Mouse (Mus musculus) hindbrain, embryonic 10.5 days (tissue): ENCODE measurements around the gene Gm16429. TPM values are rescaled to one million over a fixed set of nuclear protein-coding genes. Genes with fewer than 3 reads are reported as not detected.
"Not testable (repeated sequence)": the region's sequence is repeated elsewhere in the genome, so short reads cannot be mapped to it uniquely, and the experiment has no call there.

Experiments
- DNase-seq: peaks from one replicate; pipeline ENCODE4 v3.0.0-alpha.2; 2017; ENCODE audit warnings: low spot score
- H3K27ac ChIP-seq: fragments of 300-500 bp; sonication (generic); 2 replicates; pipeline ENCODE4 v1.5.1; 2016; ENCODE audit warnings: mild to moderate bottlenecking, moderate library complexity
- H3K27me3 ChIP-seq: fragments of 300-500 bp; sonication (generic); 2 replicates; pipeline ENCODE4 v1.6.1; 2016; ENCODE audit warnings: mild to moderate bottlenecking; ENCODE audit not compliant: poor library complexity, insufficient read depth, severe bottlenecking
- H3K36me3 ChIP-seq: fragments of 300-500 bp; sonication (generic); 2 replicates; pipeline ENCODE4 v1.6.1; 2016; ENCODE audit warnings: mild to moderate bottlenecking, moderate library complexity
- H3K4me1 ChIP-seq: fragments of 300-500 bp; sonication (generic); replicated peaks from 2 replicates; pipeline ENCODE4 v1.6.1; 2016; ENCODE audit warnings: mild to moderate bottlenecking
- H3K4me3 ChIP-seq: fragments of 300-500 bp; sonication (generic); 2 replicates; pipeline ENCODE4 v1.5.1; 2016; ENCODE audit warnings: mild to moderate bottlenecking, moderate library complexity
- H3K9me3 ChIP-seq: fragments of 300-500 bp; sonication (generic); 2 replicates; pipeline ENCODE4 v1.6.1; 2016; ENCODE audit warnings: mild to moderate bottlenecking, moderate library complexity
- WGBS: fragments of 180-500 bp; shearing (Covaris S2); methylation state at CpG from one replicate; pipeline ENCODE4 v1.1.7; 2016; 5-methylcytosine and 5-hydroxymethylcytosine counted together
- polyA plus RNA-seq: library from polyadenylated mRNA; unstranded; fragments of >200 nt; fragmentation: Nextera tagmentation; extraction: Ambion mirVana; gene quantifications from 2 replicates; pipeline ENCODE4 v1.2.1, GENCODE M21; 2016

Gm16429 gene
- polyA plus RNA-seq, result not detected in 2 replicates

DNA sequence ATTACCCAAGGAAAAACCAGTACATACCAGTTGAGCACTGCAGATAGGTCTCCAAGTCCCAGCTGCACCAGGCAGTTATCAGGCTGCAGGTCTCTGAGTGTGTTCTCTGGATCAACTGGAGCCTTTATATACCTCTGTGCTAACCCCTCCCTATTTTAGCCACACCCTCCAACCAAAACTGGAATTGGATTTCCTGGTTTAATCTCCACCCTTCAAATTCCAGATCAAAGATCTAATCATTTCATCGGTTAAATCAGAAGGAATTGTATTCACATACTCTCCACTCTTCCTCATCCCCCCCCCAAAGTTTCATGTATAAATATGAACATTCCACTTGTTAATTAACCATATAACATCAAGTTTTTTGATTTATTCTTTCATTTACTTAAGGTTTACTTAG, at the start of gene Gm16429:
TSS of gene Gm16429 (minus strand) at position 101 of the 400 bp plus-strand sequence.
- not testable (repeated sequence) for H3K36me3 ChIP-seq, H3K4me1 ChIP-seq, H3K27me3 ChIP-seq, H3K27ac ChIP-seq, DNase-seq, H3K9me3 ChIP-seq, H3K4me3 ChIP-seq
- no CpG with 5 or more reads among the region's 1 CpGs for WGBS

Other genes with a start within 250 kb of the Gm16429 start
- not detected in 2 replicates for gene Gm7792, start 85.3 kb downstream of the Gm16429 start, polyA plus RNA-seq
- not detected in 2 replicates for gene BC061212, start 141.5 kb upstream of the Gm16429 start, polyA plus RNA-seq
- gene Gm6351, start 147.3 kb upstream of the Gm16429 start, polyA plus RNA-seq, result not detected in 2 replicates